10 mouse cellular contexts compared by ENCODE assay signal in genomic region chr11:116603339-116603738, GRCm38 (mm10). TPM values are rescaled to one million over a fixed set of nuclear protein-coding genes. Genes with fewer than 3 reads are reported as not detected.
A peak's percentile ranks its signal among the peaks of the same experiment; 100 is the strongest.
DNase-seq lines count a peak whose midpoint lies in the region; ATAC-seq and TF ChIP-seq lines count a peak whose summit lies in the region.
"Had no signal": no experiment of that assay in that cellular context is flagged by ENCODE, and none has a peak within 500 bp of the region (broad histone marks: within the 10 kb centered on the region; RNA-seq: fewer than 3 reads in every experiment).

No protein-coding gene starts in this region.

- no peak overlapping the region for H3K27ac ChIP-seq in kidney, postnatal 0 days
- no peak overlapping the region for H3K27ac ChIP-seq in kidney, embryonic 15.5 days
- no peak overlapping the region for H3K27ac ChIP-seq in ES-Bruce4 (ENCODE audit: insufficient read depth, low read length)
- H3K27ac ChIP-seq in bone marrow, adult 2 months (ENCODE audit: control insufficient read depth, insufficient read depth, low read depth, low read length, poor library complexity) = no peak overlapping the region
- H3K27ac ChIP-seq: limb, embryonic 12.5 days had no signal

- H3K4me2 ChIP-seq in kidney, postnatal 0 days (ENCODE audit: low read length) = no peak overlapping the region
- no peak overlapping the region for H3K4me2 ChIP-seq in kidney, embryonic 15.5 days
- H3K4me2 ChIP-seq: limb, embryonic 12.5 days had no signal

- H3K27me3 ChIP-seq in kidney, postnatal 0 days (ENCODE audit: insufficient read depth, low read length) = no peaks in the 10 kb centered on the region
- no peaks in the 10 kb centered on the region for H3K27me3 ChIP-seq in kidney, embryonic 15.5 days
- H3K27me3 ChIP-seq in ES-Bruce4 (ENCODE audit: control insufficient read depth, insufficient read depth, low read length, poor library complexity, severe bottlenecking) = no peaks in the 10 kb centered on the region
- H3K27me3 ChIP-seq: limb, embryonic 12.5 days had no signal

- no peaks in the 10 kb centered on the region for H3K9me3 ChIP-seq in kidney, postnatal 0 days (replicated peaks; ENCODE audit: low read length)
- no peaks in the 10 kb centered on the region for H3K9me3 ChIP-seq in kidney, embryonic 15.5 days (replicated peaks)
- no peaks in the 10 kb centered on the region for H3K9me3 ChIP-seq in ES-Bruce4 (replicated peaks; ENCODE audit: control insufficient read depth, insufficient read depth, low read length, poor library complexity, severe bottlenecking)
- H3K9me3 ChIP-seq: limb, embryonic 12.5 days had no signal

- no peaks in the 10 kb centered on the region for H3K4me1 ChIP-seq in kidney, postnatal 0 days (replicated peaks; ENCODE audit: insufficient read depth, low read length)
- H3K4me1 ChIP-seq in kidney, embryonic 15.5 days = no peaks in the 10 kb centered on the region
- H3K4me1 ChIP-seq in ES-Bruce4 (ENCODE audit: control insufficient read depth, insufficient read depth, low read length) = peaks cover 3% of the 10 kb centered on the region
- H3K4me1 ChIP-seq in bone marrow, adult 2 months (ENCODE audit: control insufficient read depth, insufficient read depth, low read length) = no peaks in the 10 kb centered on the region; the same call in 1 of the 2 replicates

- TF ChIP-seq POLR2A in ES-Bruce4 (IDR thresholded peaks at IDR 0.05; ENCODE audit: insufficient read depth, low read length) = no peak
- no peak for TF ChIP-seq POLR2A in bone marrow, adult 2 months (IDR thresholded peaks at IDR 0.05; ENCODE audit: borderline replicate concordance, control insufficient read depth, low read depth, low read length)

- ATAC-seq in kidney, postnatal 0 days (replicated peaks; ENCODE audit: low FRiP score, low read depth) = no peak
- no peak for ATAC-seq in kidney, embryonic 15.5 days (replicated peaks; ENCODE audit: low FRiP score)
- peak; percentile 73 for ATAC-seq in megakaryocyte, adult 5-6 weeks (ENCODE audit: poor library complexity, severe bottlenecking)

- no peak for DNase-seq in kidney, postnatal 0 days (ENCODE audit: low spot score)
- no peak for DNase-seq in right cerebral cortex, postnatal 25 days
- DNase-seq in Muller cell, postnatal 12 days (ENCODE audit: inconsistent ontology term) = no peak

- no peak for TF ChIP-seq EP300 in ES-Bruce4 (IDR thresholded peaks at IDR 0.05; ENCODE audit: insufficient read depth, low read depth, low read length)

- WGBS in kidney, postnatal 0 days = 94% methylated on average over 10 of the region's 10 CpGs
- 90% methylated on average over 10 of the region's 10 CpGs for WGBS in kidney, embryonic 15.5 days
- 92% methylated on average over 10 of the region's 10 CpGs for WGBS in bone marrow, adult 2 months

- peak; percentile 60 for TF ChIP-seq CTCF in kidney, postnatal 0 days (IDR thresholded peaks at IDR 0.05; ENCODE audit: low read depth)
- peak; percentile 75 for TF ChIP-seq CTCF in ES-Bruce4 (IDR thresholded peaks at IDR 0.05; ENCODE audit: low read depth, low read length)
- TF ChIP-seq CTCF in bone marrow, adult 2 months (IDR thresholded peaks at IDR 0.05; ENCODE audit: control insufficient read depth, insufficient read depth, low read length) = peak; percentile 77

- H3K9ac ChIP-seq in kidney, postnatal 0 days (ENCODE audit: low read depth, low read length) = no peak overlapping the region
- no peak overlapping the region for H3K9ac ChIP-seq in kidney, embryonic 15.5 days
- H3K9ac ChIP-seq in ES-Bruce4 (ENCODE audit: low read depth, poor library complexity, severe bottlenecking) = no peak overlapping the region
- H3K9ac ChIP-seq: limb, embryonic 12.5 days had no signal

- H3K36me3 ChIP-seq in kidney, postnatal 0 days (ENCODE audit: insufficient read depth, low read length) = peaks cover 42% of the 10 kb centered on the region; the same call in 1 of the 2 replicates
- H3K36me3 ChIP-seq in kidney, embryonic 15.5 days = peaks cover 70% of the 10 kb centered on the region
- H3K36me3 ChIP-seq in ES-Bruce4 (ENCODE audit: control insufficient read depth, insufficient read depth, low read length, poor library complexity, severe bottlenecking) = peaks cover 13% of the 10 kb centered on the region; the same call in 1 of the 2 replicates

- no peak overlapping the region for H3K4me3 ChIP-seq in kidney, postnatal 0 days (replicated peaks; ENCODE audit: low read depth, low read length)
- no peak overlapping the region for H3K4me3 ChIP-seq in kidney, embryonic 15.5 days (replicated peaks)
- no peak overlapping the region for H3K4me3 ChIP-seq in ES-Bruce4 (ENCODE audit: low read depth, low read length)
- H3K4me3 ChIP-seq in bone marrow, adult 2 months (replicated peaks; ENCODE audit: control insufficient read depth, low read depth, low read length) = no peak overlapping the region
- H3K4me3 ChIP-seq: limb, embryonic 12.5 days had no signal

RNA-seq across cellular contexts. Expression of gene Aanat, which starts 17.1 kb away (rescaled TPM):
- polyA plus RNA-seq in kidney, postnatal 0 days (2015; fragmentation: Nextera tagmentation; extraction: Ambion mirVana) = not detected in 2 replicates
- not detected in 2 replicates for polyA plus RNA-seq in kidney, embryonic 15.5 days (2015; fragmentation: Nextera tagmentation; extraction: Ambion mirVana)
- not detected in 2 replicates for polyA plus RNA-seq in ES-Bruce4 (2011; ENCODE audit: insufficient read depth, insufficient read length, low read depth, missing spikeins)
- polyA plus RNA-seq in bone marrow, adult 2 months (2011; ENCODE audit: insufficient read depth, insufficient read length, low replicate concordance, missing spikeins) = not detected in 2 replicates
- not detected in 2 replicates for total RNA-seq in megakaryocyte, adult 5-6 weeks (2015)
- total RNA-seq in megakaryocyte, adult 5-6 weeks (2017) = not detected in 2 replicates
- total RNA-seq: heart, adult 18-20 months; neutrophil, adult 5-6 weeks had no signal
- polyA plus RNA-seq: limb, embryonic 12.5 days had no signal

RNA-seq across cellular contexts. Expression of gene Ube2o, which starts 22.1 kb away (rescaled TPM):
- polyA plus RNA-seq in kidney, postnatal 0 days (2015; fragmentation: Nextera tagmentation; extraction: Ambion mirVana) = 8.6 and 8.9 TPM in 2 replicates
- 7.3 and 7.4 TPM in 2 replicates for polyA plus RNA-seq in kidney, embryonic 15.5 days (2015; fragmentation: Nextera tagmentation; extraction: Ambion mirVana)
- polyA plus RNA-seq in ES-Bruce4 (2011; ENCODE audit: insufficient read depth, insufficient read length, low read depth, missing spikeins) = 36.1 and 43.6 TPM in 2 replicates
- 90.9 and 133 TPM in 2 replicates for polyA plus RNA-seq in bone marrow, adult 2 months (2011; ENCODE audit: insufficient read depth, insufficient read length, low replicate concordance, missing spikeins)
- total RNA-seq in megakaryocyte, adult 5-6 weeks (2015) = 2.9 and 6.6 TPM in 2 replicates
- total RNA-seq in megakaryocyte, adult 5-6 weeks (2017) = 4.8 and 7.7 TPM in 2 replicates

RNA-seq across cellular contexts. Expression of gene Rhbdf2, which starts 23.5 kb away (rescaled TPM):
- 8.8 and 9.0 TPM in 2 replicates for polyA plus RNA-seq in kidney, postnatal 0 days (2015; fragmentation: Nextera tagmentation; extraction: Ambion mirVana)
- polyA plus RNA-seq in kidney, embryonic 15.5 days (2015; fragmentation: Nextera tagmentation; extraction: Ambion mirVana) = 9.5 and 9.8 TPM in 2 replicates
- 36.5 and 39.1 TPM in 2 replicates for polyA plus RNA-seq in ES-Bruce4 (2011; ENCODE audit: insufficient read depth, insufficient read length, low read depth, missing spikeins)
- polyA plus RNA-seq in bone marrow, adult 2 months (2011; ENCODE audit: insufficient read depth, insufficient read length, low replicate concordance, missing spikeins) = 20.9 and 51.1 TPM in 2 replicates
- total RNA-seq in megakaryocyte, adult 5-6 weeks (2015) = 20.9 and 21.8 TPM in 2 replicates
- total RNA-seq in megakaryocyte, adult 5-6 weeks (2017) = 16.2 TPM in 2 replicates

RNA-seq across cellular contexts. Expression of gene Prcd, which starts 50.0 kb away (rescaled TPM):
- 1.3 and 1.4 TPM in 2 replicates for polyA plus RNA-seq in kidney, postnatal 0 days (2015; fragmentation: Nextera tagmentation; extraction: Ambion mirVana)
- 1.1 and 1.6 TPM in 2 replicates for polyA plus RNA-seq in kidney, embryonic 15.5 days (2015; fragmentation: Nextera tagmentation; extraction: Ambion mirVana)
- polyA plus RNA-seq in ES-Bruce4 (2011; ENCODE audit: insufficient read depth, insufficient read length, low read depth, missing spikeins) = not detected in 2 replicates
- not detected in 2 replicates for polyA plus RNA-seq in bone marrow, adult 2 months (2011; ENCODE audit: insufficient read depth, insufficient read length, low replicate concordance, missing spikeins)
- 0.80 TPM in 1 of 2 replicates, not detected in the other for total RNA-seq in megakaryocyte, adult 5-6 weeks (2015)
- total RNA-seq in megakaryocyte, adult 5-6 weeks (2017) = not detected in 2 replicates
- total RNA-seq: neutrophil, adult 5-6 weeks had no signal

RNA-seq across cellular contexts. Expression of gene Cygb, which starts 50.8 kb away (rescaled TPM):
- 35.2 and 37.5 TPM in 2 replicates for polyA plus RNA-seq in kidney, postnatal 0 days (2015; fragmentation: Nextera tagmentation; extraction: Ambion mirVana)
- 13.7 and 16.0 TPM in 2 replicates for polyA plus RNA-seq in kidney, embryonic 15.5 days (2015; fragmentation: Nextera tagmentation; extraction: Ambion mirVana)
- not detected in 2 replicates for polyA plus RNA-seq in ES-Bruce4 (2011; ENCODE audit: insufficient read depth, insufficient read length, low read depth, missing spikeins)
- 2.6 and 3.4 TPM in 2 replicates for polyA plus RNA-seq in bone marrow, adult 2 months (2011; ENCODE audit: insufficient read depth, insufficient read length, low replicate concordance, missing spikeins)
- total RNA-seq in megakaryocyte, adult 5-6 weeks (2015) = not detected in 2 replicates
- total RNA-seq in megakaryocyte, adult 5-6 weeks (2017) = not detected in 2 replicates
